Comparison of ENCODE assay signal across 26 mouse cellular contexts in the genomic region with DNA sequence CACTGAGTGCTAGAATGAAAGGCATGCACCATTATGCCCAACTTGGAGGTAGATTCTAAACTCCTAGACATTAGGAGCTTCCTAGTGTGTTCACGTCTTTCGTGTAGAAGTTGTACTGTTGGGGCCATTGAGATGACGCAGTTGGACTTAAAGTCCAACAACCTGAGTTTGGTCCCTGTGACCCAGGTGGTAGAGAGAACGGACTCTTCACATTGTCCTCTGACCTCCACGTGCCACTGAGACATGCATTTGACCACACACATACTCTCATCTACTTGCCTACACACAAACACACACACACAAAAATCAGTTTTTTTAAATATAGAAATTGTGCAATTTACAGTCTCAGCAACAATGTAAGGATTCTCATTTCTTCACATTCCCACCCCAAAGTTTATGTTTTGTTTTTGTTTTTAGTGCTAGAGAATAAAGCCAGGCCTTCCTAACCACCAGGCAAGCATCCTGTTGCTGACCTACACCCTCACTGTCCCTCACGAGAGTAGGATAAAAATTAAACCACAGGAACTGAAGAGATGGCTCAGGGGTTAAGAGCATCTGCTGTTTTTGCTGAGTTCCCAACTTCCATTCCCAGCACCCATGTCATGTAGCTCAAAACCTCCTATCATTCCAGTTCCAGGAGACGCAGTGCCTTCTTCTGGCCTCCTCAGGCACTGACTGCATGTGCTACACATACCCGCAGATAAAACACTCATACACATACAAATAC.
"Had no signal": no experiment of that assay in that cellular context is flagged by ENCODE, and none has a peak within 500 bp of the region (broad histone marks: within the 10 kb centered on the region; RNA-seq: fewer than 3 reads in every experiment).

No protein-coding gene starts in this region.

- ATAC-seq: hindbrain, embryonic 16.5 days; inflammation-experienced regulatory T-cells, adult 6 months; intestine, embryonic 15.5 days; intestine, postnatal 0 days; liver, postnatal 0 days had no signal

- H3K4me1 ChIP-seq: hindbrain, embryonic 10.5 days; hindbrain, embryonic 12.5 days; intestine, embryonic 15.5 days; limb, embryonic 10.5 days; limb, embryonic 12.5 days had no signal

- H3K9me3 ChIP-seq: heart, embryonic 10.5 days; heart, embryonic 12.5 days; hindbrain, embryonic 10.5 days; hindbrain, embryonic 12.5 days; intestine, embryonic 15.5 days; limb, embryonic 10.5 days; limb, embryonic 12.5 days; liver, embryonic 13.5 days; liver, embryonic 15.5 days had no signal

- H3K36me3 ChIP-seq: heart, embryonic 10.5 days; heart, embryonic 12.5 days; hindbrain, embryonic 10.5 days; hindbrain, embryonic 12.5 days; intestine, embryonic 15.5 days; limb, embryonic 10.5 days; limb, embryonic 12.5 days; liver, embryonic 13.5 days; liver, embryonic 15.5 days had no signal

- H3K9ac ChIP-seq: heart, embryonic 12.5 days; hindbrain, embryonic 12.5 days; hindbrain, embryonic 14.5 days; intestine, embryonic 15.5 days; limb, embryonic 12.5 days; liver, embryonic 13.5 days; liver, embryonic 15.5 days; liver, postnatal 0 days had no signal

- H3K27me3 ChIP-seq: heart, embryonic 12.5 days; hindbrain, embryonic 12.5 days; intestine, embryonic 15.5 days; limb, embryonic 12.5 days; liver, embryonic 13.5 days; liver, embryonic 15.5 days had no signal

- H3K4me2 ChIP-seq: heart, embryonic 12.5 days; hindbrain, embryonic 12.5 days; hindbrain, embryonic 14.5 days; intestine, embryonic 15.5 days; limb, embryonic 12.5 days; liver, embryonic 11.5 days; liver, embryonic 13.5 days; liver, embryonic 15.5 days had no signal

- H3K27ac ChIP-seq: gastrocnemius, adult 2 months; heart, embryonic 10.5 days; hindbrain, embryonic 10.5 days; hindbrain, embryonic 12.5 days; hindbrain, embryonic 14.5 days; intestine, embryonic 15.5 days; kidney, postnatal 0 days; layer of hippocampus, adult 2 months; left cerebral cortex, adult 2 months; limb, embryonic 10.5 days; limb, embryonic 12.5 days; liver, embryonic 13.5 days; liver, embryonic 15.5 days had no signal

- H3K4me3 ChIP-seq: gastrocnemius, adult 2 months; heart, embryonic 10.5 days; heart, embryonic 12.5 days; hindbrain, embryonic 10.5 days; hindbrain, embryonic 12.5 days; intestine, embryonic 15.5 days; layer of hippocampus, adult 2 months; left cerebral cortex, adult 2 months; limb, embryonic 10.5 days; limb, embryonic 12.5 days; liver, embryonic 13.5 days; liver, embryonic 15.5 days had no signal

- DNase-seq: gastrocnemius, adult 2 months; gastrocnemius, postnatal 10 days; gastrocnemius, postnatal 25 days; heart, adult 18-20 months; heart, postnatal 10 days; heart, postnatal 4 days; kidney, adult 18-20 months; liver; liver, embryonic 13.5 days; liver, postnatal 0 days had no signal
